In the genomic region with DNA sequence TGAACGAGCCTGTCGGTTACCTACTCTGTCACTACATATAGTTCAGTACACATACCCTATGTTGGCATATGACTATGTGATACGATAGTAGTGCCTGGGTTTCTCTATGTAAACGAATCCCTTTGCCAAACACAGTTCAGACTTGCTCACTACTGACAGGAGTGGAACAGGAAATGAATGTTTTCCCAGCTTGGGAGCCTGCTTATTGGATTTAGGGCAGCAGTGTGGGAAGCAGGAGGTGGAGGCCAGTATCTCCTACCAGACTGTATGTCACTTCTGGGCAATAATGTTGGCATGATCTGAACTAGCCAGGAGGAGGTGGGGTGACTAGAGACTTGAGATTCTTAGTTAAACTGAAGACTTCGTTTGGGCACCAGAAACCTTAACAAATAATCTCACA, we compare ENCODE assay signal across 17 mouse cellular contexts. TPM values are rescaled to one million over a fixed set of nuclear protein-coding genes. Genes with fewer than 3 reads are reported as not detected.
"Had no signal": no experiment of that assay in that cellular context is flagged by ENCODE, and none has a peak within 500 bp of the region (broad histone marks: within the 10 kb centered on the region; RNA-seq: fewer than 3 reads in every experiment).

No protein-coding gene starts in this region.

RNA-seq across cellular contexts. Expression of gene Zfp987, which starts 32.3 kb away (rescaled TPM):
- total RNA-seq: left cerebral cortex, postnatal 25 days; left cerebral cortex, postnatal 36 days; liver, adult 2 months; midbrain, postnatal 0 days; monocyte, adult 5-6 weeks had no signal
- polyA plus RNA-seq: liver, adult 2 months; lung, adult 2 months; lung, embryonic 16.5 days; lung, postnatal 0 days; macrophage; midbrain, embryonic 11.5 days; midbrain, embryonic 12.5 days; midbrain, embryonic 13.5 days; midbrain, embryonic 14.5 days; midbrain, embryonic 15.5 days; midbrain, embryonic 16.5 days; midbrain, postnatal 0 days; myocyte; neural tube, embryonic 11.5 days had no signal
